Mouse (Mus musculus) adrenal gland, postnatal 25 days (tissue): ENCODE measurements around the gene Itga11. TPM values are rescaled to one million over a fixed set of nuclear protein-coding genes. Genes with fewer than 3 reads are reported as not detected.
"Not testable (repeated sequence)": the region's sequence is repeated elsewhere in the genome, so short reads cannot be mapped to it uniquely, and the experiment has no call there.

ENCODE experiments used
- DNase-seq: peaks from one replicate; pipeline ENCODE4 v3.0.0; 2021; ENCODE audit warnings: mixed read lengths
- total RNA-seq: library from RNA; stranded (reverse); gene quantifications from 2 replicates; pipeline ENCODE4 v1.2.3, GENCODE M21; 2021

Gene Itga11
- total RNA-seq, 1 experiment from 2014 or later: 1.1 TPM

GRCm38 (mm10) chr9:62767464-62767863 is 89.8 kb downstream of the Itga11 start:
- DNase-seq: no peak

- DNase-seq: no peak
Measured at GRCm38 (mm10) chr9:62768361-62768760, 90.7 kb downstream of the Itga11 start.

- DNase-seq: no peak
Measured at GRCm38 (mm10) chr9:62772746-62773145, 95.1 kb downstream of the Itga11 start.

- DNase-seq: no peak
Measured at GRCm38 (mm10) chr9:62775464-62775863, 97.8 kb downstream of the Itga11 start.

GRCm38 (mm10) chr9:62777461-62777860 is 99.8 kb downstream of the Itga11 start:
- DNase-seq: peak; percentile 64

GRCm38 (mm10) chr9:62778721-62779120 is 101.1 kb downstream of the Itga11 start:
- DNase-seq: no peak

GRCm38 (mm10) chr9:62781965-62782364 is 104.3 kb downstream of the Itga11 start:
- DNase-seq: no peak

GRCm38 (mm10) chr9:62782976-62783781 is 105.6 kb downstream of the Itga11 start:
- peak; percentile 58 for DNase-seq

- DNase-seq: no peak
Measured at GRCm38 (mm10) chr9:62784233-62784632, 106.6 kb downstream of the Itga11 start.

- DNase-seq: peak; percentile 35
Measured at GRCm38 (mm10) chr9:62786721-62787120, 109.1 kb downstream of the Itga11 start.

- DNase-seq: no peak
Measured at GRCm38 (mm10) chr9:62789856-62790255, 112.2 kb downstream of the Itga11 start.

GRCm38 (mm10) chr9:62799218-62799617 is 121.6 kb downstream of the Itga11 start:
- DNase-seq: not testable (repeated sequence)

GRCm38 (mm10) chr9:62810095-62810494 is 132.5 kb downstream of the Itga11 start:
- no peak for DNase-seq

- DNase-seq: no peak
Measured at GRCm38 (mm10) chr9:62810543-62811515, 133.2 kb downstream of the Itga11 start.

- DNase-seq: peak; percentile 86
Measured at GRCm38 (mm10) chr9:62811516-62812121, 134.0 kb downstream of the Itga11 start, which contains the start of gene Fem1b. Gene Fem1b (minus strand): TSS chr9:62811934.

- DNase-seq: no peak
Measured at GRCm38 (mm10) chr9:62812216-62813049, 134.8 kb downstream of the Itga11 start.

GRCm38 (mm10) chr9:62814751-62815150 is 137.1 kb downstream of the Itga11 start:
- DNase-seq: no peak

- DNase-seq: no peak
Measured at GRCm38 (mm10) chr9:62816323-62817098, 138.9 kb downstream of the Itga11 start.

GRCm38 (mm10) chr9:62817099-62817571 is 139.5 kb downstream of the Itga11 start:
- DNase-seq: no peak

GRCm38 (mm10) chr9:62817828-62818614 is 140.4 kb downstream of the Itga11 start:
- no peak for DNase-seq
